Mouse (Mus musculus) liver, embryonic 11.5 days (tissue): Measurements from ENCODE around the gene Rptn. TPM values are rescaled to one million over a fixed set of nuclear protein-coding genes. Genes with fewer than 3 reads are reported as not detected.
"Not testable (repeated sequence)": the region's sequence is repeated elsewhere in the genome, so short reads cannot be mapped to it uniquely, and the experiment has no call there.

Experiments
- ATAC-seq: fragments of 200-750 bp; cut with Nextera tagmentation; replicated peaks from 2 replicates; pipeline ENCODE4 v1.8.0; 2017; ENCODE audit warnings: moderate number of reproducible peaks, mild to moderate bottlenecking, moderate TSS enrichment, moderate library complexity; ENCODE audit not compliant: low FRiP score
- DNase-seq: peaks from one replicate; pipeline ENCODE4 v3.0.0-alpha.2; 2017; ENCODE audit warnings: low spot score
- H3K27ac ChIP-seq: fragments of 300-500 bp; sonication (generic); 2 replicates; pipeline ENCODE4 v1.5.1; 2014; ENCODE audit warnings: mild to moderate bottlenecking, low read depth, low read length, control low read depth
- H3K27me3 ChIP-seq: fragments of 300-500 bp; sonication (generic); replicated peaks from 2 replicates; pipeline ENCODE4 v1.6.1; 2014; ENCODE audit warnings: low read length, mixed read lengths; ENCODE audit not compliant: control insufficient read depth, insufficient read depth
- H3K36me3 ChIP-seq: fragments of 300-500 bp; sonication (generic); 2 replicates; pipeline ENCODE4 v1.6.1; 2014; ENCODE audit warnings: mild to moderate bottlenecking, low read length, moderate library complexity, mixed read lengths; ENCODE audit not compliant: control insufficient read depth, insufficient read depth
- H3K4me1 ChIP-seq: fragments of 300-500 bp; sonication (generic); replicated peaks from 2 replicates; pipeline ENCODE4 v1.6.1; 2014; ENCODE audit warnings: low read length, mixed read lengths; ENCODE audit not compliant: control insufficient read depth, insufficient read depth
- H3K4me2 ChIP-seq: fragments of 300-500 bp; sonication (generic); 2 replicates; pipeline ENCODE4 v1.6.1; 2014; ENCODE audit warnings: mild to moderate bottlenecking, control low read depth, moderate library complexity
- H3K4me3 ChIP-seq: fragments of 300-500 bp; sonication (generic); 2 replicates; pipeline ENCODE4 v1.5.1; 2014; ENCODE audit warnings: low read depth, low read length, control low read depth
- H3K9ac ChIP-seq: fragments of 300-500 bp; sonication (generic); 2 replicates; pipeline ENCODE4 v1.6.1; 2014; ENCODE audit warnings: low read depth, low read length, control low read depth
- H3K9me3 ChIP-seq: fragments of 300-500 bp; sonication (generic); 2 replicates; pipeline ENCODE4 v1.6.1; 2016; ENCODE audit warnings: low read length, inconsistent platforms, mixed read lengths; ENCODE audit not compliant: control insufficient read depth
- WGBS: fragments of 180-500 bp; shearing (Covaris S2); extraction: QIAGEN DNeasy Blood & Tissue Kit; methylation state at CpG from one replicate; pipeline ENCODE4 v1.1.7; 2014; 5-methylcytosine and 5-hydroxymethylcytosine counted together
- microRNA-seq: library from miRNA; unstranded; fragments of <30 nt; microRNA quantifications from one replicate; pipeline ENCODE4, GENCODE M21; 2017; ENCODE audit warnings: borderline number of aligned reads
- polyA plus RNA-seq: library from polyadenylated mRNA; unstranded; fragments of >200 nt; fragmentation: Nextera tagmentation; extraction: Ambion mirVana; gene quantifications from 2 replicates; pipeline ENCODE4 v1.2.1, GENCODE M21; 2014

The Rptn gene
- polyA plus RNA-seq, 1 experiment from 2014 or later = not detected

DNA sequence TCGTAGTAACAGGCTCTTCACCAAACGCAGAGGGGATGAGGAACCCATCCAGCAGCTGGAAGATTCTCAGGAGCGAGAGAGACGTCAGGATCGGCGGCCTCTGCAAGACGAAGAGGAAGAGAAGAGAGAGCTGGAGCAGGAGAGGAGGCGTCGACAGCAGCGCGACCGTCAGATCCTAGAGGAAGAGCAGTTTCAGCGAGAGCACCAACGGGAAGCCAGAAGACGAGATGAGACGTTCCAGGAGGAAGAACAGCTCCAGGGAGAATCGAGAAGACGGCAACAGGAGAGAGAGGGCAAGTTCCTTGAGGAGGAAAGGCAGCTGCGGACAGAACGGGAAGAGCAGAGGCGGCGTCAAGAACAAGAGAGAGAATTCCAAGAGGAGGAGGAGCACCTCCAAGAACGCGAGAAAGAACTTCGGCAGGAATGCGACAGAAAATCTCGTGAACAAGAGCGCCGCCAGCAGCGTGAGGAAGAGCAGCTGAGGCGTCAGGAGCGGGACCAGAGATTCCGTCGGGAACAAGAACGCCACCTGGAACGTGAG is 51.7 kb downstream of the Rptn start:
- H3K9me3 ChIP-seq = no peaks in the 10 kb centered on the region
- H3K36me3 ChIP-seq = no peaks in the 10 kb centered on the region
- ATAC-seq (no peak), DNase-seq (no peak)
- H3K27me3 ChIP-seq = peaks cover 64% of the 10 kb centered on the region
- H3K4me3 ChIP-seq = peak overlapping the region; percentile 58
- no peak overlapping the region for H3K9ac ChIP-seq
- under 1% methylated on average over 36 of the region's 36 CpGs for WGBS
- peak overlapping the region; percentile 80 for H3K4me2 ChIP-seq
- no peak overlapping the region for H3K27ac ChIP-seq
- no peaks in the 10 kb centered on the region; the same call in 1 of the 2 replicates for H3K4me1 ChIP-seq

DNA sequence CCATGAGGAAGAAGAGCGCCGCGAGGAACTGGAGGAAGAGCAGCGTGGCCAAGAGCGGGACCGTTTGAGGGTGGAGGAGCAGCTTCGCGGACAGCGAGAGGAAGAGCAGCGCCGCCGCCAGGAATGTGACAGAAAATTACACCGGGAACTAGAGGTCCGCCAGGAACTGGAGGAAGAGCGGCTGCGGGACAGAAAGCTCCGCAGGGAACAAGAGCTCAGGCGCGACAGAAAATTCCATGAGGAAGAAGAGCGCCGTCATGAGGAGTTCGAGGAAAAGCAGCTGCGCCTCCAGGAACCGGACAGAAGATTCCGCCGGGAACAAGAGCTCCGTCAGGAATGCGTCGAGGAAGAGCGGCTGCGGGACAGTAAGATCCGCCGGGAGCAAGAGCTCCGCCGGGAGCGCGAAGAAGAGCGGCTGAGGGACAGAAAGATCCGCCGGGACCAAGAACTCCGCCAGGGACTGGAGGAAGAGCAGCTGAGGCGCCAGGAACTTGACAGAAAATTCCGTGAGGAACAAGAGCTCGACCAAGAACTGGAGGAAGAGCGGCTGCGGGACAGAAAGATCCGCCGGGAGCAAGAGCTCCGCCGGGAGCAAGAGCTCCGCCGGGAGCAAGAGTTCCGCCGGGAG is 52.7 kb downstream of the Rptn start:
- ATAC-seq = no peak
- no peaks in the 10 kb centered on the region; the same call in 1 of the 2 replicates for H3K4me1 ChIP-seq
- H3K27me3 ChIP-seq = peaks cover 55% of the 10 kb centered on the region
- peak overlapping the region; percentile 78 for H3K4me2 ChIP-seq
- peak overlapping the region; percentile 58 for H3K4me3 ChIP-seq
- DNase-seq = peak; percentile 38
- 2% methylated on average over 54 of the region's 54 CpGs for WGBS
- no peaks in the 10 kb centered on the region for H3K36me3 ChIP-seq
- no peak overlapping the region for H3K9ac ChIP-seq
- no peak overlapping the region for H3K27ac ChIP-seq
- H3K9me3 ChIP-seq = no peaks in the 10 kb centered on the region

DNA sequence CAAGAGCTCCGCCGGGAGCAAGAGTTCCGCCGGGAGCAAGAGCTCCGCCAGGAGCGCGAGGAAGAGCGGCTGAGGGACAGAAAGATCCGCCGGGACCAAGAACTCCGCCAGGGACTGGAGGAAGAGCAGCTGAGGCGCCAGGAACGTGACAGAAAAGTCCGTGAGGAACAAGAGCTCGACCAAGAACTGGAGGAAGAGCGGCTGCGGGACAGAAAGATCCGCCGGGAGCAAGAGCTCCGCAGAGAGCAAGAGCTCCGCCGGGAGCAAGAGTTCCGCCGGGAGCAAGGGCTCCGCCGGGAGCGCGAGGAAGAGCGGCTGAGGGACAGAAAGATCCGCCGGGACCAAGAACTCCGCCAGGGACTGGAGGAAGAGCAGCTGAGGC is 53.2 kb downstream of the Rptn start:
- peak; percentile 32 for DNase-seq
- Histone ChIP-seq H3K4me2 (peak overlapping the region; percentile 78), H3K4me3 (peak overlapping the region; percentile 58), H3K27me3 (peaks cover 55% of the 10 kb centered on the region)
- H3K9ac ChIP-seq, H3K27ac ChIP-seq, H3K4me1 ChIP-seq, ATAC-seq, H3K9me3 ChIP-seq, H3K36me3 ChIP-seq: not testable (repeated sequence)
- under 1% methylated on average over 32 of the region's 32 CpGs for WGBS

DNA sequence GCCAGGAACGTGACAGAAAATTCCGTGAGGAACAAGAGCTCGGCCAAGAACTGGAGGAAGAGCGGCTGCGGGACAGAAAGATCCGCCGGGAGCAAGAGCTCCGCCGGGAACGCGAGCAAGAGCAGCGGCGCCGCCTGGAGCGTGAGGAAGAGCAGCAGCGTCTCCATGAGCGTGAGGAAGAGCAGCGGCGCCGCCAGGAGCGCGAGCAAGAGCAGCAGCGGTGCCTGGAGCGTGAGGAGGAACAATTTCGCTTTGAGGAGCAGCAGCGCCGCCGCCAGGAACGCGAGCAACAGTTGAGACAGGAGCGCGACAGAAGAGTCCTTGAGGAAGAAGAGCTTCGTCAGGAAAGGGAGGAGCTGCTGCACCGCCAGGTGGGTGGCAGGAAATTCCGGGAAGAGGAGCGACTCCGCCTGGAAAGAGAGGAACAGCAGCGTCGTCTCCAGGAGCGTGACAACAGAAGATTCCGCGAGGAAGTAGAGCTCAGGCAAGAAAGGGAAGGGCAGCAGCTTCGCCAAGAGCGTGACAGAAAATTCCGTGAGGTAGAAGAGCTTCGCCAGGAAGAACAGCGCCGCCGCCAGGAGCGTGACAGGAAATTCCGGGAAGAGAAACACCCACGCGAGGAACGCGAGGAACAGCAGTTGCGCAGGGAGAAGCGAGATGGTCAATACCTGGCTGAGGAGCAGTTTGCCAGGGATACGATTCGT is 53.8 kb downstream of the Rptn start:
- 1% methylated on average over 59 of the region's 59 CpGs for WGBS
- Histone ChIP-seq H3K4me3 (peak overlapping the region; percentile 58), H3K9me3 (no peaks in the 10 kb centered on the region), H3K27me3 (peaks cover 55% of the 10 kb centered on the region), H3K4me1 (no peaks in the 10 kb centered on the region; the same call in 1 of the 2 replicates), H3K27ac (no peak overlapping the region), H3K36me3 (no peaks in the 10 kb centered on the region), H3K9ac (no peak overlapping the region), H3K4me2 (peak overlapping the region; percentile 78)
- ATAC-seq (peak; percentile 45; the same call in 1 of the 2 replicates), DNase-seq (peak; percentile 69)

Small RNA genes lying within 50 kb of the gene (microRNA-seq; reads per million reads assigned to microRNA genes)
- gene Gm22752 (not detected), gene Gm44353 (not detected)

Other genes with a start within 250 kb of the Rptn start
- not detected in 2 replicates for gene Crnn, start 248.9 kb upstream of the Rptn start, polyA plus RNA-seq
- gene Flg2, start 196.4 kb upstream of the Rptn start, polyA plus RNA-seq = not detected in 2 replicates
- not detected in 2 replicates for gene Flg, start 120.2 kb upstream of the Rptn start, polyA plus RNA-seq
- gene Hrnr, start 74.0 kb upstream of the Rptn start, polyA plus RNA-seq = not detected in 2 replicates
- gene Tchh, start 48.6 kb downstream of the Rptn start, polyA plus RNA-seq = 0.11 and 0.53 TPM in 2 replicates
- gene Tchhl1, start 75.1 kb downstream of the Rptn start, polyA plus RNA-seq = not detected in 2 replicates
- 202 and 245 TPM in 2 replicates for gene S100a11, start 126.8 kb downstream of the Rptn start, polyA plus RNA-seq
- gene S100a10, start 161.4 kb downstream of the Rptn start, polyA plus RNA-seq = 137 and 144 TPM in 2 replicates